Comparison of ENCODE assay signal across 9 mouse cellular contexts in the genomic region with DNA sequence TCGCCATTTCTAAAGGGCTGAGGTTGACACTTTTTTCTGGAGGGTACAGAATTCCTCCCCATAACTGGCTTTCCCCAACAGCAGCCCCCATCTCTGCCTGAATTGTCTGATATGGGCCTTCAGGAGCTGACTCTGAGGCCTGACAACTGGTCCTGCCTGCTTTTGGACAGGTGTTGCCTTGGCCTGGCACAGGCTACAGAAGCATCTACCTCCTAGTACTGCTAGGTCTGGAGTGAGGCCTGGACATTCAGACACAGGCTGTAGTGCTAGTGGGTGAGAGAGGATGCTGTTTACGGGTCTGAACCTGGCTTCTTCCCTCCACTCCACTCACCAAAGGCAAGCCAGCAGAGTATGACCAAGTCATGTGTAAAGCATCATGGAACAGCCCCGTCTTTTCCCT. TPM values are rescaled to one million over a fixed set of nuclear protein-coding genes. Genes with fewer than 3 reads are reported as not detected.
DNase-seq lines count a peak whose midpoint lies in the region; ATAC-seq and TF ChIP-seq lines count a peak whose summit lies in the region.
"Had no signal": no experiment of that assay in that cellular context is flagged by ENCODE, and none has a peak within 500 bp of the region (broad histone marks: within the 10 kb centered on the region; RNA-seq: fewer than 3 reads in every experiment).

No protein-coding gene starts in this region.

- WGBS in heart, embryonic 12.5 days: 49% methylated on average over 3 of the region's 3 CpGs
- 50% methylated on average over 3 of the region's 3 CpGs for WGBS in embryonic facial prominence, embryonic 13.5 days
- 54% methylated on average over 3 of the region's 3 CpGs for WGBS in kidney, embryonic 15.5 days

- no peak for ATAC-seq in heart, embryonic 12.5 days (ENCODE audit: insufficient number of reproducible peaks, low FRiP score)
- no peak for ATAC-seq in embryonic facial prominence, embryonic 13.5 days (ENCODE audit: insufficient number of reproducible peaks, insufficient read depth, low FRiP score, low TSS enrichment, low read depth)
- no peak for ATAC-seq in kidney, embryonic 15.5 days (replicated peaks; ENCODE audit: low FRiP score)

- no peak overlapping the region for H3K4me3 ChIP-seq in heart, embryonic 12.5 days
- no peak overlapping the region for H3K4me3 ChIP-seq in embryonic facial prominence, embryonic 13.5 days
- peak overlapping the region; percentile 18; the same call in 1 of the 2 replicates for H3K4me3 ChIP-seq in kidney, embryonic 15.5 days (replicated peaks)
- H3K4me3 ChIP-seq in myocyte: no peak overlapping the region

- H3K9me3 ChIP-seq in heart, embryonic 12.5 days (replicated peaks): no peaks in the 10 kb centered on the region
- no peaks in the 10 kb centered on the region for H3K9me3 ChIP-seq in embryonic facial prominence, embryonic 13.5 days
- no peaks in the 10 kb centered on the region for H3K9me3 ChIP-seq in kidney, embryonic 15.5 days (replicated peaks)

- H3K27ac ChIP-seq in heart, embryonic 12.5 days (ENCODE audit: poor library complexity, severe bottlenecking): peak overlapping the region; percentile 89
- H3K27ac ChIP-seq in embryonic facial prominence, embryonic 13.5 days: peak overlapping the region; percentile 91
- H3K27ac ChIP-seq in kidney, embryonic 15.5 days: peak overlapping the region; percentile 95

- peak overlapping the region; percentile 61 for H3K4me2 ChIP-seq in heart, embryonic 12.5 days
- H3K4me2 ChIP-seq in embryonic facial prominence, embryonic 13.5 days: no peak overlapping the region
- peak overlapping the region; percentile 54 for H3K4me2 ChIP-seq in kidney, embryonic 15.5 days
- peak overlapping the region; percentile 66 for H3K4me2 ChIP-seq in myocyte (ENCODE audit: low read depth)

- H3K4me1 ChIP-seq in heart, embryonic 12.5 days (replicated peaks): peaks cover 88% of the 10 kb centered on the region
- peaks cover 90% of the 10 kb centered on the region for H3K4me1 ChIP-seq in embryonic facial prominence, embryonic 13.5 days
- peaks cover 84% of the 10 kb centered on the region for H3K4me1 ChIP-seq in kidney, embryonic 15.5 days

- no peaks in the 10 kb centered on the region for H3K27me3 ChIP-seq in heart, embryonic 12.5 days (replicated peaks)
- H3K27me3 ChIP-seq in embryonic facial prominence, embryonic 13.5 days: no peaks in the 10 kb centered on the region
- no peaks in the 10 kb centered on the region for H3K27me3 ChIP-seq in kidney, embryonic 15.5 days
- H3K27me3 ChIP-seq in myocyte (ENCODE audit: control insufficient read depth, insufficient read depth, insufficient read length): no peaks in the 10 kb centered on the region

- H3ac ChIP-seq in myocyte (ENCODE audit: control insufficient read depth, insufficient read length): no peak overlapping the region

- no peak for DNase-seq in heart, adult 8-10 months (ENCODE audit: low spot score)
- no peak for DNase-seq in embryo, embryonic 10 days (ENCODE audit: low spot score)
- DNase-seq in cerebellum, postnatal 10 days: no peak
- DNase-seq in yolk sac, embryonic 10.5 days (ENCODE audit: low spot score): no peak

- H3K79me2 ChIP-seq in myocyte (ENCODE audit: control insufficient read depth, insufficient read depth): peaks cover 31% of the 10 kb centered on the region

- TF ChIP-seq POLR2A in myocyte (IDR thresholded peaks at IDR 0.05; ENCODE audit: insufficient read length, low read depth): no peak

- H3K9ac ChIP-seq in heart, embryonic 12.5 days: peak overlapping the region; percentile 56
- peak overlapping the region; percentile 59 for H3K9ac ChIP-seq in embryonic facial prominence, embryonic 13.5 days
- H3K9ac ChIP-seq in kidney, embryonic 15.5 days: no peak overlapping the region

- peaks cover 97% of the 10 kb centered on the region for H3K36me3 ChIP-seq in heart, embryonic 12.5 days
- H3K36me3 ChIP-seq in embryonic facial prominence, embryonic 13.5 days: peaks cover 97% of the 10 kb centered on the region
- H3K36me3 ChIP-seq in kidney, embryonic 15.5 days: peaks cover 94% of the 10 kb centered on the region
- H3K36me3 ChIP-seq in myocyte (ENCODE audit: control insufficient read depth, insufficient read depth): peaks cover 61% of the 10 kb centered on the region

TF ChIP-seq in myocyte, 11 proteins besides CTCF, POLR2A, EP300 and RAD21:
- peak in 1 of 3 experiments; percentile 35 for TF ChIP-seq MYOG (IDR thresholded peaks at IDR 0.05; ENCODE audit: control insufficient read depth in 1 of 3, insufficient read depth in 1 of 3, insufficient read length in 2 of 3, low read depth in 2 of 3)
- peak in 1 of 3 experiments; percentile 26 for TF ChIP-seq MYOD1 (IDR thresholded peaks at IDR 0.05; ENCODE audit: control insufficient read depth in 1 of 3, insufficient read length in 2 of 3, low read depth in 2 of 3)
- TF ChIP-seq SRF (IDR thresholded peaks at IDR 0.05; ENCODE audit: control insufficient read depth, insufficient read length, low read depth): no peak
- TF ChIP-seq USF1 (IDR thresholded peaks at IDR 0.05; ENCODE audit: low read depth): no peak
- no peak for TF ChIP-seq TCF3 (IDR thresholded peaks at IDR 0.05; ENCODE audit: insufficient read length, low read depth)
- TF ChIP-seq POLR2AphosphoS2 (IDR thresholded peaks at IDR 0.05; ENCODE audit: insufficient read length, low read depth): peak; percentile 53

RNA-seq across cellular contexts. Expression of a gene that starts 10.3 kb away (rescaled TPM):
- polyA plus RNA-seq in heart, embryonic 12.5 days (2016; fragmentation: Nextera tagmentation; extraction: Ambion mirVana): 59.2 and 61.6 TPM in 2 replicates
- 10 to 100 TPM; 56.7 to 80.1 (median 58.6) TPM for total RNA-seq in heart, adult 8-10 months (2022)
- 54.0 and 55.8 TPM in 2 replicates for polyA plus RNA-seq in embryonic facial prominence, embryonic 13.5 days (2015; fragmentation: Nextera tagmentation; extraction: Ambion mirVana)
- 43.3 and 45.1 TPM in 2 replicates for polyA plus RNA-seq in kidney, embryonic 15.5 days (2015; fragmentation: Nextera tagmentation; extraction: Ambion mirVana)
- polyA plus RNA-seq in myocyte (2012; fragmentation: generic; extraction: Trizol): 67.2 TPM
- total RNA-seq: MEL had no signal
